Mouse (Mus musculus) cerebellum, adult (tissue): ENCODE measurements at regions not wholly inside any gene's neighbourhood (a gene's known extent, or its start where the extent isn't known, plus 50 kb on each side); places are given as distances from the start of the nearest gene placed in this dataset.
"Not testable (repeated sequence)": the region's sequence is repeated elsewhere in the genome, so short reads cannot be mapped to it uniquely, and the experiment has no call there.

Experiments used
- ATAC-seq: cut with Nextera tagmentation; 2 replicates; pipeline ENCODE4 v1.9.2; 2017; ENCODE audit warnings: mild to moderate bottlenecking, moderate library complexity, mixed read lengths; ENCODE audit not compliant: insufficient number of reproducible peaks, low FRiP score, low TSS enrichment

- no peak for ATAC-seq
Measured at GRCm38 (mm10) chr12:77834891-77835290, 359.2 kb upstream of the Gm6657 start.

DNA sequence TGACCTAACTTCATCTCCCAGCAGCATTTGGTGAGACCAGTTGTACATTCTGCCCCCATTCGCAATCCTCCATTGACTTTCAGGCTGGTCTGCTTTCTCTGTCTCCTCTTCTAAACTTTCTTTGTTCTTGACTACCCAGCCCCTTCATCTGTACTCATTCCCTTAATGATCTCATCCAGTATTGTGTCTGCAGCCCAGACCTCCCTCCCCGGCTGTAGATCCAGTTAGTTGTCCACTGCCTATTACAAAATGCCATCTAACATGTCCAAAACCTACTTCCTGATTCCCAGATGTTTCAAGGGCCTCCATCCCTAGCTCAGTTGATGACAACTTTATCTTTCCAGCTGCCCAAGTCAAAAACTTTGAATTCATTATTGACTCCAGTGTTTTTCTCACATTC is 357.8 kb upstream of the Gm6657 start:
- ATAC-seq: no peak

DNA sequence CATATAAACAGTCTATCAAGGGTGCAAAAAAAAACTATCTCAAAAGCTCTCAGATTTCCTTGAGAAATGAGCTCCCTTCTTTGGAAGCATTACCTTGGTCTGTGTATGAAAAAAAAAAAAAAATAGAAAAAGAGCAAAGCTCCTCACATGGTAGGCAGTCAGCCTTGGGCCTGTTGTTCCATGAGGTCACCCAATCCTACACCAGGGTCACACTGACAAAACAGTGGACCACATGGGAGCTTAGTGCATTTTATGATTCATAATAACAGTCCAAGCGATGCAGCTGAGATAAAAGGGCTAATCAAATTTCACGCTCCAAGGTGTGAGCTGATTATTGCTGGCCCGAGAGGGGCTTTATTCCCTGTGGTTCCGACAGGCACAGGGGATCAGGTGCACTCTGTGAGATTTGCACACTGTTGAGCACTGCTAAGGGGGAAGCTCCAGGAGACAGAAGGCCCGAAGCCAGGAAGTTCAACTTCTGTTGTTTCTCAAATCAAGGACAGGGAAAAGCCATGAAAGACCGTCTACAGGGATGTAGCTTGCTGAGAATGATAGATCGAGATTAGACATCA is 352.1 kb upstream of the Gm6657 start:
- no peak for ATAC-seq

DNA sequence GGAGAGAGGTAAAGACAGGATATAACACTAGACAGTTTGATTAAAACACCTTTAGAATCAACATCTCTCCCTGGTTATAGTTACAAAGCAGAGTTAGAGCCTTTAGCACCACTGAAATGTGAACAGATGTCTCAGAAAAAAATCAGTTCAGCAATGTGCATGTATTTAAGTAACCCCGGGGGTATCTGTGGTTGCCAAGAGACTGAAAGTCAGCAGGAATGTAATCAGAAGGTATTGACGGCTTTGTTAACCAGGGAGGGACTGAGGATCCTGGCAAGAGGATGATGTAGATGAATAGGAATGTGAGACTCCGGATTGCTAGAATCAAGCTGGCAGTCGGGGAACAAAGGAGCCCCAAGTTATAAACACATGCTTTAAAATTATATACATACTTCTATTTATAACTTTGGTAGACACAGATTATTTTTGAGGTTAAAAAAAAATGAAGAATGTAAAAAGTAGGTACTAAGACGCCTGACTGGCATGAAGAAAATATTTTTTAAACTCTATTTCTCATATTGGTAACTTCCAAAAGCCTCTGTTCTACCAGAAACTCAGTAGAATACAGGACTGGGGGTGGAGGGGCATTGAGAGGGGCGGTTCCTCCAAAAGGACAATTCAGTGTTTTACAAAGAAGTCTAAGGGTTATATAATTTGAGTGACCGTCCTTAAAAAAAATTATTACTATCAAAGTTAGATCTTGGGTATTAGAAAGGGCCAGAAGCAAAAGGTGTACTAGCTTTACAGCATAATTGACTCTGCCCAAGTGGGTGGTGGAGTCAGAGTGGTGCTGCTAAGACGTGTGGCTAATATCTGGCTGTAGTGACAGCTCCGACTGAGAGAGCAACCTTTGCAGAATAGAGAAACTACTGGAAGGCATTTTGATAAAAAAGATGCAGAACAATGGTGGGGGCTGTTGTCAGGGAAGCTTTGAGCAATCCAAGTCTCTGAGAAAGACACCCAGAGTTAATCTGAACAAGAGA is 341.2 kb upstream of the Gm6657 start:
- no peak for ATAC-seq

DNA sequence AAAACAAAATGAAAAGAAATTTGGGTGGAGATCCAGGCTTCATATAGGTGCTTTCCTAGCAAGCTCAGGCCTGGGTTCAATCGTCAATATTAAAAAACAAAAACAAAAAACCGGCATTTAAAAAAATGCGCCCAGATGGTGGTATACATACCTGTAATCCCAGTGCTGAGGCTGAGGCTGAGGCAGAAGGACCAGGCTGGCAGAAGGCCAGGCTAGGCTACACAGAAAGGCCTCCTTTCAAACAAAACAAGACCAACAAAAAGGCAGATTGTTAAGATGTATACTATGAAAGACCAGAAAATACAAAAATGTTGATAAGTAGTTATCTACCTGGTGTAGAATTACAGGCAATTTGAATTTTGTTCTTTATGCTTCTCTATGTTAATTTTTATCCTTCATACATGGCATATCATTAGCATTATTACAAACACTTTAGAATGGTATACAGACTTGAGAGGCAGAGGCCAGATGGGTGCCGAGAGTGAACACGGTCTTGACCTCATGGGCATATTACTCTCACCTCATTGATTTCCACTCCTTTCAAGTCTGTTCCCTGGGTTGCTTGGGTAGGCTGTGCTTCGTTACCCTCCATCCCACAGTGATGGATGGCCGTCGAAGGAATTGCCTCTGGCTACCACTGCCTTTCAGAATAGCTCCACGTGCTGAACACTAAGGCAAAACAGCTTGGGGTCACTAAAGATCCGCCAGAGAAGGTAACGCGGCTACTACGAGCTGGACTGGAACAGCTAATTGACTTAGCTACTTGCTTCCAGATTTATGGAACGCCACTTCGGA is 339.6 kb upstream of the Gm6657 start:
- ATAC-seq: no peak

DNA sequence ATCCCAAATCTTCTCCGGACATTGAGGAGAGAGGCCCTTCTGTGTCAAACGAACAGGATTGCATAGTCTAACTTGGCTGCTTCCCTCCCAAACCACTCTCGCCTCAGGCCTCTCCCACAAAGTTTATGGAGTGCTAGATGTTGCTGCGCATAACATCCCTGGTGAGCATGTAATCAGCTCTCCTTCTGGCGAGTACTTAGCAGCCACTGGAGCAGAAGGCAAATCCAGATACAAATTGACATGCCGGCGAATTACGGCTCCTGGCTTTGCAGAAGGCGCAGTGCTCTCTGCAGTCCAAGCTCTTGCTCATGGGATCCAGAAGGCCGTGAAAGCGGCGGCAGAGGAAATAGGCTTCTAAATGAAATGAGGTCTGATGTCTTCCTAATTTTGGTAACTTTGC is 338.2 kb upstream of the Gm6657 start:
- ATAC-seq: no peak

- ATAC-seq: no peak
Measured at GRCm38 (mm10) chr12:77857281-77857680, 336.8 kb upstream of the Gm6657 start.

DNA sequence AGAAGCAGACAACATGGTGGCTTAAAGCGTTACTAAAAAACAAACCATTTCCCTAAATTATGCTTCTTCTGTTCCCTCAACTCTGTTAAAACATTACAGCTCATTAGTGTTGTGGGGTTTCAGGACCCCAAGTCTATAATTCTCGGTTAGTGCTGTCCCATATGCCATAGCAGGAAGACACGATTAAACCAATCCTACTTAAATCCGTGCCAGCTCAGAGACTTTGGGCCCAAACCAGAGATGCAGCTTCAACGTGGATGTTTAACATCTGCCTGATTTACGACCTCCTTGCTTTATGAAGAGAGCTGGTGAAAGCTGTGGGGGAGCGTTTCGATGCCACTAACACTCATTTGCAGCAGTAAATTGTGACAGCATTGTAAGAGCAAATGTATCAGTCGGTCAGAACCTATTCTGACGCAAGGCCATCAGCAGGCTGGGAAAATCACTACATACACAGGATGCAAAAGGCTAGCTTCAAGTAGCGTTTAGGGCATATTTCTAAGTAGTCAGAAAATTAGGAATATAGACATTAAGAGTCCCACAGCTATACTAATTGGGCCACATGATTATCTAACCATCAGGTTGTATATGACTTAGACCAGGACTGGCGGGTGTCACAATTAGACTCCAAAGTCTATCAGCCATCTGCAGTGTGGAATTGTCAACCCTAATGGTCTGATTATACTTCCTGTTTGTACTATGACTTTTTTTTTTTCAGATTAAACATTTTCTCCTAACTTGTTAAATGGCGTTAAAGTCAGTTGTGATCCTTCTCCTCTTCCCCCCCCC is 333.1 kb upstream of the Gm6657 start:
- ATAC-seq: no peak

DNA sequence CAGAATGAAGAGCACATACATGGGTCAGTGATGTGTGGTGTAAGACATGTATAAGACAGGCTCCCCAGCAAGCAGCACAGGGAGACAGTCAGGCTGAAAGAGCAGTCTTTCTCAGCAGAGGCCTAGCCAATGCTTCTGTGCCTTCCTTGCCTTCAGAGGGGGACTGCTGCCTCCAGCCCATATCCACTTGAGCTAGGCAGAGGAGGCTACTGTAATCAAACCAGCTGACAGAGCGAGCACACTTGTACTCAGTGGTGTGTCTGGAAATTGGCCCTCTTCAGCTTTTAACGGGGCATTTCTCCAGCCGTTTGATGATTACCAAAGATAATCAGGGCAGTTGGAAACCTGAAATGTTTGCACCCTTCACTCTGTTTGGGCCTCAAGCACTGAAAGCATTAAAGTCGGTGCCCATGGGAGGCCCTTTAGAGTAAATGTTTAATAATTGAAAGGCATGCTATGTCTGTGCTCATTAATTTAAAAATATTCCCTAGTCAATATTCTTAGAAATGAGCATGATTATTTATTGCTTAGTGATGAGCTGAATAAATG is 326.0 kb upstream of the Gm6657 start:
- ATAC-seq: no peak

GRCm38 (mm10) chr12:77869296-77869695 is 324.7 kb upstream of the Gm6657 start:
- no peak for ATAC-seq

DNA sequence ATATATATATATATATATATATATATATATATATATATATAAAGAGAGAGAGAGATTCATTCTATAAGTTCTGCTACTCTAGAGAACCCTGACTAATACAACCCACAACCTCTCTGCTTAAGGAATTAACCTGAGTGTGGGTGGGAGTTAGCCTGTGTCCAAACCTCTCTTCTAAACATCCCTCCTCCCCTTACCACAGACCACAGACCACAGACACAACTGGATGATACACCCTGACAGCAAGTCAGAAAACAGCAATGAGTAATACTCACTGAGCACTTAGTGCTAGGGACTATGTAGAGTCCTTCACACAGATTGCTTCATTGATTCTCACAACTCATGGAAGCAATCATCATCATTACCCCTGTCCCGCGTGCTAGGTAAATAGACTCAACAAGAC is 306.7 kb upstream of the Gm6657 start:
- ATAC-seq: no peak

GRCm38 (mm10) chr12:77891452-77891851 is 302.6 kb upstream of the Gm6657 start:
- no peak for ATAC-seq

DNA sequence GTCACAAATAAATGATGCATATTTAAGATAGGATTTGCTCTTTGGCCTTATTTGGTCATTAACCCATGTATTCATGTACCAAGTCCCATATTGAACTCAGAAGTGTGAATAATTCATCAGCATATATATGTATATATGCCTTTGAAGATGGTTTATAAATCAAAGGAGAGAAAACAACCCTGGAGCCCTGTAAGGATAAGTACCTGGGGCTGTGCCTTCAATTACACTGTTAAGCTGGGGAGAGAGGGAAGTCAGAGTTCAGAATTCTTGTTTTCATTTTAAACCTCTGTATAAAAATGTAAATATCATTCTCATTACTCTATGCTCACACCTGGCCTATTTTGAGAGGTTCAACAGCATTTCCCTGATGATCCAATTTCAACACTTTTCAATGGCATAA is 299.8 kb upstream of the Gm6657 start:
- no peak for ATAC-seq

DNA sequence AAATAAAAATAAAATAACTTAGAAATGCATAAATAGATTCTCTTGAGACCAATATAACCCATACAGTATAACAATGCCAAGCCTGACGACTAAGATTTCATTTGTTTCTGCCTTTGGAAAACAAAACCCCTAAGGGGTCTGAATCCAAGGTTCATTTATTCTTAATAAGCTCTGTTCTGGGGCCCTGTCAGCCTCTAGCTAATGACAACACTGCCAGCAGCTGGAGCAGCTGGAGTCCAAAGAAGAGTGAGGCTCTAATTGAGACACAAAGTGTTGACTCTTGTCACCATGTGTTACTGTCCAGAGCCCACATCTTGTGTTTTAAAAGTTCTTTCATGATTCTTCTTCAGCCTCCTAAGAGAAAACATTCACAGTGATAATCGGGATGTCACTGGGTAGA is 298.5 kb upstream of the Gm6657 start:
- ATAC-seq: no peak

DNA sequence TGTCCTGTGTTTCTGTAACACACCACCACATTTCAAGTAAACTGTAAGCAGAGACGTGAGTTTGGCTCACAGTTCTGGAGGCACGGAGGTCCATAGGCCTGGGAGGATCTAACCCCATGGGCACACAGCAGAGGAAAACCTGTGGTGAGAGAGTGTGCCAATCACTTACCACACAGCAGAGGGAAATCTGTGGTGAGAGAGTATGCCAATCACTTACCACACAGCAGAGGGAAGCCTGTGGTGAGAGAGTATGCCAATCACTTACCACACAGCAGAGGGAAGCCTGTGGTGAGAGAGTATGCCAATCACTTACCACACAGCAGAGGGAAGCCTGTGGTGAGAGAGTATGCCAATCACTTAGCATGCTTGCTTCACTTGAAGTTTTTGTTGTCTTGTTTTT is 295.1 kb upstream of the Gm6657 start:
- ATAC-seq: not testable (repeated sequence)

DNA sequence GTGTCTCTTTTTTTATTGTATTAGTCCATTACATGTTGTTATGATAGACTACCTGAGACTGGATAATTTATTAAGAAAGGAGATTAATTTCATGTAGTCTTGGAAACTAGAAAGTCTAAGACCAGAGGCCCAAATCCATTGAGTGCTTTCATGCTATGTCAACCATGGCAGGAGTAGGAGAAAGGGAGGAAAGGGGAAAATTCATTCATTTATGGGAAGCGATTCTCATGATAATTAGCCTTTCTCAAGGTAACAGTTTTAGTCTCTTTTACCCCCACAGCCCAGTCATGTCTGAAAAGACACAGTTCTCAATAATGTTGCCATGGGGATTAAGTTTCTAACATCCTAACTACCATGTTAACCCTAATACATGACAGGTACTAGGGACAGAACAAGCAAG is 292.8 kb upstream of the Gm6657 start:
- ATAC-seq: no peak

GRCm38 (mm10) chr12:77912863-77913554 is 281.0 kb upstream of the Gm6657 start:
- ATAC-seq: no peak

GRCm38 (mm10) chr12:77928729-77929128 is 265.3 kb upstream of the Gm6657 start:
- no peak for ATAC-seq

DNA sequence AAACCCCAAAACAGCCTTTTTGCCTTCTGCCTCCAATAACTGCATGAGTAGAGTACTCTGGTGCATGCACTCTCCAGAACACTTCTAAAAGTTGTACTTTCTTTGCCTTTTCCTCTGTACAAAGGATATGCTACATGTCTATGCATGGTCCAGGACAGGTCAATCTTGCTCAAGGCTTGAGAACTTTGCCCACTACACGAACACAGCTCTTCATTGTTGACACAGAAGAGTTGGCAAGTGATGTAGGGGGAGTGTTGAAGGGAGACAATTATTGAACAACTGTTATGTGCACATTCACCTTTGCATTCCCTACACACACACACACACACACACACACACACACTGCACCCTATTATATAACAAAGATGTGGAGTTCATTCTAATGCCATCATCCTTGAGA is 264.5 kb upstream of the Gm6657 start:
- no peak for ATAC-seq
